Mouse (Mus musculus) forebrain, embryonic 15.5 days (tissue): ENCODE measurements around the gene Tbc1d2. TPM values are rescaled to one million over a fixed set of nuclear protein-coding genes. Genes with fewer than 3 reads are reported as not detected.
A peak's percentile ranks its signal among the peaks of the same experiment; 100 is the strongest.

Experiments used
- ATAC-seq: fragments of 200-750 bp; cut with Nextera tagmentation; replicated peaks from 2 replicates; pipeline ENCODE4 v1.8.0; 2017; ENCODE audit warnings: mild to moderate bottlenecking, moderate TSS enrichment, moderate library complexity
- H3K27ac ChIP-seq: fragments of 300-500 bp; sonication (generic); replicated peaks from 2 replicates; pipeline ENCODE4 v1.5.1; 2015; ENCODE audit warnings: mild to moderate bottlenecking, inconsistent platforms
- H3K27me3 ChIP-seq: fragments of 300-500 bp; sonication (generic); 2 replicates; pipeline ENCODE4 v1.6.1; 2015; ENCODE audit warnings: inconsistent platforms
- H3K36me3 ChIP-seq: fragments of 300-500 bp; sonication (generic); 2 replicates; pipeline ENCODE4 v1.6.1; 2015; ENCODE audit warnings: mild to moderate bottlenecking, inconsistent platforms
- H3K4me1 ChIP-seq: fragments of 300-500 bp; sonication (generic); 2 replicates; pipeline ENCODE4 v1.6.1; 2015; ENCODE audit warnings: inconsistent platforms
- H3K4me2 ChIP-seq: fragments of 300-500 bp; sonication (generic); replicated peaks from 2 replicates; pipeline ENCODE4 v1.6.1; 2015; ENCODE audit warnings: mild to moderate bottlenecking, inconsistent platforms
- H3K4me3 ChIP-seq: fragments of 300-500 bp; sonication (generic); 2 replicates; pipeline ENCODE4 v1.5.1; 2015; ENCODE audit warnings: mild to moderate bottlenecking, inconsistent platforms
- H3K9ac ChIP-seq: fragments of 300-500 bp; sonication (generic); replicated peaks from 2 replicates; pipeline ENCODE4 v1.6.1; 2015; ENCODE audit warnings: mild to moderate bottlenecking, inconsistent platforms
- H3K9me3 ChIP-seq: fragments of 300-500 bp; sonication (generic); 2 replicates; pipeline ENCODE4 v1.6.1; 2016; ENCODE audit warnings: inconsistent platforms
- WGBS: fragments of 180-500 bp; shearing (Covaris S2); methylation state at CpG from one replicate; pipeline ENCODE4 v1.1.7; 2015; ENCODE audit warnings: mixed read lengths; 5-methylcytosine and 5-hydroxymethylcytosine counted together
- polyA plus RNA-seq: library from polyadenylated mRNA; unstranded; fragments of >200 nt; fragmentation: Nextera tagmentation; extraction: Ambion mirVana; gene quantifications from 2 replicates; pipeline ENCODE4 v1.2.1, GENCODE M21; 2015

Gene Tbc1d2
- polyA plus RNA-seq, 1 experiment from 2014 or later = 0.98 TPM

DNA sequence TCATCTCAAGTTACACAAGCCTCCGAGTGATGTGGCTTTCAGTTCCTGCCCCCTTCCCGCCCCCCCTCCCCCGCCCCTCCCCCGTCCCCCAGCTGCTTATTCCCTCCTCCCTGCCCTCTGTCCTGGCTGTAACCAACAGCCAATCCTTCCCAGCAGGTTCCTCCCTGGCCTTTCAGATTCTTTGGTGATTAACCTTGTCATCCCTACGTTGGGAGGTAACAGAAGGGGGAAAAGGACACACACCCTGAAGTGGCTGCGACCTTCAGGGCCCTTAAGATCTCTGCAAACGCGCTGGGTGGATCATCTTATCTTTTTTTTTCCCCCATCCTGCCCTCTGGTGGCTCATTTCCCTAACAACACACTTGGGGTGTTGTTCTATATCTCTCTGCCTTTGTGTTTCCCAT is 15.4 kb upstream of the Tbc1d2 start:
- no peak overlapping the region for H3K27ac ChIP-seq
- no peak for ATAC-seq
- H3K9ac ChIP-seq = no peak overlapping the region
- H3K4me1 ChIP-seq = peaks cover 7% of the 10 kb centered on the region
- no peak overlapping the region for H3K4me3 ChIP-seq
- H3K9me3 ChIP-seq = no peaks in the 10 kb centered on the region
- H3K27me3 ChIP-seq = peaks cover 3% of the 10 kb centered on the region; the same call in 1 of the 2 replicates
- H3K36me3 ChIP-seq = no peaks in the 10 kb centered on the region
- 3% methylated on average over 8 of the region's 8 CpGs for WGBS
- no peak overlapping the region for H3K4me2 ChIP-seq

- 5% methylated on average over 34 of the region's 34 CpGs for WGBS
- H3K27ac ChIP-seq = no peak overlapping the region
- peak overlapping the region; percentile 37 for H3K4me3 ChIP-seq
- H3K27me3 ChIP-seq = peaks cover 3% of the 10 kb centered on the region; the same call in 1 of the 2 replicates
- no peaks in the 10 kb centered on the region for H3K9me3 ChIP-seq
- H3K4me1 ChIP-seq = peaks cover 7% of the 10 kb centered on the region
- H3K9ac ChIP-seq = peak overlapping the region; percentile 52
- H3K4me2 ChIP-seq = peak overlapping the region; percentile 58
- ATAC-seq = peak; percentile 82
- H3K36me3 ChIP-seq = no peaks in the 10 kb centered on the region
Measured at GRCm38 (mm10) chr4:46664123-46665009, 14.4 kb upstream of the Tbc1d2 start.

- H3K4me1 ChIP-seq = peaks cover 7% of the 10 kb centered on the region
- no peak overlapping the region for H3K9ac ChIP-seq
- H3K36me3 ChIP-seq = no peaks in the 10 kb centered on the region
- no peak overlapping the region for H3K4me3 ChIP-seq
- peaks cover 3% of the 10 kb centered on the region; the same call in 1 of the 2 replicates for H3K27me3 ChIP-seq
- no peak for ATAC-seq
- no peak overlapping the region for H3K27ac ChIP-seq
- WGBS = 75% methylated on average over 9 of the region's 9 CpGs
- H3K9me3 ChIP-seq = no peaks in the 10 kb centered on the region
- H3K4me2 ChIP-seq = no peak overlapping the region
Measured at GRCm38 (mm10) chr4:46661433-46661832, 11.4 kb upstream of the Tbc1d2 start.

- Histone ChIP-seq H3K4me1 (no peaks in the 10 kb centered on the region), H3K4me3 (no peak overlapping the region), H3K4me2 (no peak overlapping the region), H3K27ac (no peak overlapping the region), H3K9ac (no peak overlapping the region), H3K9me3 (no peaks in the 10 kb centered on the region), H3K27me3 (no peaks in the 10 kb centered on the region), H3K36me3 (no peaks in the 10 kb centered on the region)
- 79% methylated on average over 5 of the region's 5 CpGs for WGBS
- ATAC-seq = no peak
Measured at GRCm38 (mm10) chr4:46658946-46659345, 8.9 kb upstream of the Tbc1d2 start.

DNA sequence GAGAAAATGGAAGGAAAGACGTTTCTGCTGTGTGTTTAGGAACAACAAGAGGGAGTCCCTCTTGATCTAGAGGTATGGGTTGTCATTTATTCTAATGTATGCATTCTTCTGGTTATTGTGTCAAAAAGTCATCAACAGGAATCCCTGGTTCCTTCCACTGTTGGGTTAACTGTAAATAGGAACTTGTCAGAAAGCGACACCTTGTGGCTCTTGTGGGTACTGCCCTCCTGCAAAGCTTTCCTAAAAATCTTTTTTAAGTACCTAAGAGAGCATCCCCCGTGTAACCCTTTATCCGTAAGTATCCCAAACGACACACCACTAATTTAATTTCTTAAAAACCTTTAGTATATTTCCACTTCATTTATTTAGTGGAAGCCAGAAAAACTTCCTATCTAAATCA is 7.1 kb upstream of the Tbc1d2 start:
- 7% methylated on average over 5 of the region's 5 CpGs for WGBS
- H3K4me1 ChIP-seq = no peaks in the 10 kb centered on the region
- H3K36me3 ChIP-seq = no peaks in the 10 kb centered on the region
- no peak overlapping the region for H3K4me2 ChIP-seq
- no peak overlapping the region for H3K27ac ChIP-seq
- no peaks in the 10 kb centered on the region for H3K9me3 ChIP-seq
- ATAC-seq = no peak
- peaks cover 8% of the 10 kb centered on the region; the same call in 1 of the 2 replicates for H3K27me3 ChIP-seq
- H3K4me3 ChIP-seq = no peak overlapping the region
- H3K9ac ChIP-seq = no peak overlapping the region

DNA sequence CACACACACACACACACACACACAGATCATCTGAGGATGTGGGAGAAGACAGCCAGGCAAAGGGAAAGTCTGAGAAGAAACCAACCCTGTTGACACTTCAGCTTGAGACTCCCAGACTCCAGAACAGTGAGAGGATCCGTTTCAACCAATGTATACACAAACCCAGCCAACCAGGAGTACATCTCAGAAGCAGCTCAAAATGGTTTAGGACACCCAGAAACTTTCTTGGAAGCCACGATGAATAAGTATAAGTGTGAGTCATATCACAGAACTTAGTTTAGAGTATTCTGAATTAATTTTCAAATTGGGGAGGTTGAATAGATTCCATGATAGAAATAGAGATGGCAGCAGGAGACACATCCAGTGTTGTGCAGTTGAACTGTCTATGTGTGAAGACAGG is 5.9 kb upstream of the Tbc1d2 start:
- Histone ChIP-seq H3K27ac (no peak overlapping the region), H3K9ac (no peak overlapping the region), H3K4me1 (peaks cover under 1% of the 10 kb centered on the region), H3K27me3 (peaks cover 18% of the 10 kb centered on the region), H3K4me2 (no peak overlapping the region), H3K9me3 (no peaks in the 10 kb centered on the region), H3K36me3 (no peaks in the 10 kb centered on the region), H3K4me3 (no peak overlapping the region)
- ATAC-seq = no peak
- 81% methylated on average over 2 of the region's 2 CpGs for WGBS

DNA sequence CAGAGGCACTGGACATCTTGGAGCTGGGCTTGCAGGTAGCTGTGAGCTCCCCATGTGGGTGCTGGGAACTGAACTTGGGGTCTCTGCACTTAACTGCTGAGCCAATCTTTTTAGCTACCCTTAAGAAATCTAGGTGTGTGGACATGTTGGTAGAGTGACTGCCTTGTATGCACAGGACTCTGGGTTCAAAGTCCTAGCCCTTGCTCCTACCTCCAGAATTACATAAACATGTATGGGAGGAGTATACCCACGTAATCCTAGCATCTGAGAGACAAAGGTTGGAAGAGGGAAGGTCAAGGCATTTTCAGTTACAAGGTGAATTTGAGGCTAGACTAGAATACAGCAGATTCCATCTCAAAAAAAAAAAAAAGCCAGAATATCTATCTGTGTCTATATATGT is 5.3 kb upstream of the Tbc1d2 start:
- Histone ChIP-seq H3K27ac (no peak overlapping the region), H3K27me3 (peaks cover 19% of the 10 kb centered on the region), H3K9ac (no peak overlapping the region), H3K36me3 (no peaks in the 10 kb centered on the region), H3K4me1 (peaks cover 6% of the 10 kb centered on the region), H3K4me3 (no peak overlapping the region), H3K9me3 (no peaks in the 10 kb centered on the region), H3K4me2 (no peak overlapping the region)
- 58% methylated on average over 1 of the region's 1 CpGs for WGBS
- no peak for ATAC-seq

GRCm38 (mm10) chr4:46649161-46649560 is 848 bp downstream of the Tbc1d2 start:
- peaks cover 28% of the 10 kb centered on the region for H3K27me3 ChIP-seq
- peak overlapping the region; percentile 51; the same call in 1 of the 2 replicates for H3K9ac ChIP-seq
- no peaks in the 10 kb centered on the region for H3K36me3 ChIP-seq
- H3K9me3 ChIP-seq = no peaks in the 10 kb centered on the region
- H3K4me3 ChIP-seq = peak overlapping the region; percentile 68
- no peak for ATAC-seq
- no peak overlapping the region for H3K27ac ChIP-seq
- peaks cover 13% of the 10 kb centered on the region for H3K4me1 ChIP-seq
- H3K4me2 ChIP-seq = peak overlapping the region; percentile 88
- WGBS = 66% methylated on average over 4 of the region's 4 CpGs

DNA sequence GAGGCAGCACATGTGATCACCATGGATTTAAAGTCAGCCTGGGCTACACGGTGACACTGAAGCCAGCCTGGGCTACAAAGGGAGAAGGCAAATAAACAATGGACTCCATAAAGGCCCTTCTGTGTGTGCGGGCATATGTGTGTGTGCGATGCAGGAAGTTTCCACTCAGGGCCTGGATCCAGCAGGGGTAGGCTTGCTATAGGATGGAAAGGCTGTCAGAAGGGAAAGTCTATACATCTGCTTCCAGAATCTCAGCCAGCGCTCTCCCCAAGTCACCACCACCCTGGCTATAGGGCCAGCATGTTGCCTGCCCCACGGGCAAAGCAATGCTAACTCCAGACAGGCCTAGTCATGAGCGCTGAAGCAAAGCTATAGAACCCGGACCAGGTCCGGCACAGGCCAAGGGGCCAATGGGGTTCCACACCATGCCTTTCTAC is 6.3 kb downstream of the Tbc1d2 start:
- Histone ChIP-seq H3K36me3 (no peaks in the 10 kb centered on the region), H3K9me3 (no peaks in the 10 kb centered on the region), H3K27ac (no peak overlapping the region), H3K4me1 (no peaks in the 10 kb centered on the region), H3K27me3 (peaks cover 5% of the 10 kb centered on the region; the same call in 1 of the 2 replicates), H3K4me3 (no peak overlapping the region), H3K4me2 (no peak overlapping the region), H3K9ac (no peak overlapping the region)
- ATAC-seq = no peak
- 90% methylated on average over 8 of the region's 8 CpGs for WGBS

GRCm38 (mm10) chr4:46642924-46643675 is 6.9 kb downstream of the Tbc1d2 start:
- Histone ChIP-seq H3K36me3 (no peaks in the 10 kb centered on the region), H3K9me3 (no peaks in the 10 kb centered on the region), H3K4me2 (no peak overlapping the region), H3K27ac (no peak overlapping the region), H3K9ac (no peak overlapping the region), H3K4me1 (no peaks in the 10 kb centered on the region), H3K27me3 (no peaks in the 10 kb centered on the region), H3K4me3 (no peak overlapping the region)
- no peak for ATAC-seq
- 80% methylated on average over 8 of the region's 8 CpGs for WGBS

DNA sequence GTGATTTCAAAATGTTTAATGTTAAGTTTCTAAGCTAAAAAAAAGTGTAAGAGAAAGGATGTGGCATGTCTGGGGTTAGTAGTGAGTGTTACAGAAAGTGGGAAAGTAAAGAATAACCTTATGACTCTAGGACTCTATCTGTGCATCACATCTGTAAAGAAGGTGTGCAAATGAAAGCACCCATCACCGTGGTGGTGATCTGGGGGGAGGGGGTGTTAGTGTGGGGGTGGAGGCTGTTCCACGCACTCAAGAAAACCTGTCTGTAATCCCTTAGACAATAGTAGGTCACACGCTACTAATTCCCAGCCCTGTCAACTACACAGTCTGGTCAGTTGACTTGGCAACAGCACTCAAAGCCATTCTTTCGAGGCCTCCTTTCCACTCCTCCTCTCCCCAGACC is 8.7 kb downstream of the Tbc1d2 start:
- WGBS = 29% methylated on average over 4 of the region's 4 CpGs
- no peak overlapping the region for H3K4me2 ChIP-seq
- no peaks in the 10 kb centered on the region for H3K36me3 ChIP-seq
- no peak overlapping the region for H3K27ac ChIP-seq
- H3K27me3 ChIP-seq = no peaks in the 10 kb centered on the region
- no peak overlapping the region for H3K9ac ChIP-seq
- no peaks in the 10 kb centered on the region for H3K4me1 ChIP-seq
- ATAC-seq = no peak
- H3K9me3 ChIP-seq = no peaks in the 10 kb centered on the region
- H3K4me3 ChIP-seq = no peak overlapping the region

- Histone ChIP-seq H3K4me3 (no peak overlapping the region), H3K4me2 (no peak overlapping the region)
- ATAC-seq = no peak
Measured at GRCm38 (mm10) chr4:46639866-46640265, 10.1 kb downstream of the Tbc1d2 start.

More at GRCm38 (mm10) chr4:46639866-46640265, 10.1 kb downstream of the Tbc1d2 start:
- Histone ChIP-seq H3K27me3 (no peaks in the 10 kb centered on the region), H3K9ac (no peak overlapping the region), H3K36me3 (no peaks in the 10 kb centered on the region), H3K4me1 (no peaks in the 10 kb centered on the region), H3K27ac (no peak overlapping the region), H3K9me3 (no peaks in the 10 kb centered on the region)
- 90% methylated on average over 8 of the region's 8 CpGs for WGBS
